Mouse (Mus musculus) skeletal muscle tissue, postnatal 0 days (tissue): ENCODE measurements around the gene Adat2. TPM values are rescaled to one million over a fixed set of nuclear protein-coding genes. Genes with fewer than 3 reads are reported as not detected.

Source experiments
- polyA plus RNA-seq: library from polyadenylated mRNA; unstranded; fragments of >200 nt; fragmentation: Nextera tagmentation; extraction: Ambion mirVana; gene quantifications from 2 replicates; pipeline ENCODE4 v1.2.1, GENCODE M21; 2015

The Adat2 gene
- 2.2 and 2.6 TPM in 2 replicates for polyA plus RNA-seq

GRCm38 (mm10) chr10:13552646-13553497 is at the start of gene Adat2, which contains the start of gene Pex3:
Gene Adat2 (plus strand): TSS chr10:13552894.
Gene Pex3 (minus strand): TSS chr10:13553142.

Other genes with a start within 250 kb of the Adat2 start
- gene Phactr2, start 78.5 kb upstream of the Adat2 start, polyA plus RNA-seq: 23.7 and 25.7 TPM in 2 replicates
- 42.0 and 42.2 TPM in 2 replicates for gene Fuca2, start 53.4 kb upstream of the Adat2 start, polyA plus RNA-seq
- gene Pex3, start 248 bp downstream of the Adat2 start, polyA plus RNA-seq: 20.0 and 22.9 TPM in 2 replicates